Mouse (Mus musculus) midbrain, embryonic 16.5 days (tissue): Measurements from ENCODE around the gene Mcoln3. TPM values are rescaled to one million over a fixed set of nuclear protein-coding genes. Genes with fewer than 3 reads are reported as not detected.

Experiments used
- ATAC-seq: fragments of 200-750 bp; cut with Nextera tagmentation; 2 replicates; pipeline ENCODE4 v1.8.0; 2017; ENCODE audit warnings: moderate TSS enrichment
- H3K27ac ChIP-seq: fragments of 300-500 bp; sonication (generic); 2 replicates; pipeline ENCODE4 v1.5.1; 2014; ENCODE audit warnings: mild to moderate bottlenecking, low read length, mixed read lengths
- H3K27me3 ChIP-seq: fragments of 300-500 bp; sonication (generic); 2 replicates; pipeline ENCODE4 v1.6.1; 2014; ENCODE audit warnings: low read depth, low read length, mixed read lengths; ENCODE audit not compliant: control insufficient read depth, insufficient read depth
- H3K36me3 ChIP-seq: fragments of 300-500 bp; sonication (generic); 2 replicates; pipeline ENCODE4 v1.6.1; 2014; ENCODE audit warnings: mild to moderate bottlenecking, low read length, moderate library complexity, mixed read lengths; ENCODE audit not compliant: control insufficient read depth, insufficient read depth
- H3K4me1 ChIP-seq: fragments of 300-500 bp; sonication (generic); 2 replicates; pipeline ENCODE4 v1.6.1; 2014; ENCODE audit warnings: mild to moderate bottlenecking, low read length, mixed read lengths; ENCODE audit not compliant: control insufficient read depth, insufficient read depth
- H3K4me2 ChIP-seq: fragments of 300-500 bp; sonication (generic); 2 replicates; pipeline ENCODE4 v1.6.1; 2014; ENCODE audit warnings: mild to moderate bottlenecking, low read length, mixed read lengths
- H3K4me3 ChIP-seq: fragments of 300-500 bp; sonication (generic); 2 replicates; pipeline ENCODE4 v1.5.1; 2014; ENCODE audit warnings: low read depth, mild to moderate bottlenecking, low read length, moderate library complexity, mixed read lengths
- H3K9ac ChIP-seq: fragments of 300-500 bp; sonication (generic); 2 replicates; pipeline ENCODE4 v1.6.1; 2014; ENCODE audit warnings: low read depth, low read length, mixed read lengths
- H3K9me3 ChIP-seq: fragments of 300-500 bp; sonication (generic); replicated peaks from 2 replicates; pipeline ENCODE4 v1.6.1; 2014; ENCODE audit warnings: mild to moderate bottlenecking, low read length, mixed read lengths; ENCODE audit not compliant: control insufficient read depth, poor library complexity, severe bottlenecking
- WGBS: fragments of 180-500 bp; shearing (Covaris S2); extraction: QIAGEN DNeasy Blood & Tissue Kit; methylation state at CpG from one replicate; pipeline ENCODE4 v1.1.7; 2014; 5-methylcytosine and 5-hydroxymethylcytosine counted together
- polyA plus RNA-seq: library from polyadenylated mRNA; unstranded; fragments of >200 nt; fragmentation: Nextera tagmentation; extraction: Ambion mirVana; gene quantifications from 2 replicates; pipeline ENCODE4 v1.2.1, GENCODE M21; 2015

Mcoln3 gene
- polyA plus RNA-seq, 1 experiment from 2014 or later, result 0.35 TPM

DNA sequence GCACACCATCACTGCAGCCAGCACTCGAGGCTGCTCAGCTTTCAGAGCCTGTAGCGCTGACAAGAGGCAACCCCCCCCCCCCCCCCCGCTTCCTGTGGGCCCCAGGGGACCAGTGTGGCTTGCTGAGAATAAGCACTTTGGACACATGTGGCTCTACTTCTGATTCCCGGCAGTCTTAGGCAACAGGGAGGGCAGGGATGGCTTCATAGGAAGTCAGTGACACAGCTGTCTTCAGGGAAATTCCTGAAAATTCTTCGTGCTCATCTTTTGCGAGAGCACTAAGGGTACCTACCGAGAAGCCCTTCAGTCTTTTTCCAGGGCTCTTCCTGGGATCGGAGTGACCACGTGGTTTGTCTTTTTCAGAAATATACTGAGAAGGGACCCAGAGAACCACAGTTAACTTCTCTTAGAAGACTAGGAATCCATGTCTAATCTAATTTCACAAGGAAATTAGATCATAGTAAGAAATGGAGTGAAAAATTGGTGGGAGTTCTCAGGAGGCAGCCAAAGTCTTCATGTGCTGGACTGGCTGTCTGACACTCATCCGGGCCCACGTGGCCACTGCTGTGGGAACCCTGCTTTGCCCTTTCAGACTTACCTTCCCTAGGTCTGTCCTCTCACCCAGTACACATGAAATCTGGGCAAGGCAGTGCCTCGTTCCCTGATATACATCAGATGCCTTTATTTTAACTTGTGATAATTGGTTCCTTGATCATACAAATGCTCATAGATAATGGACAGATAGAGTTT, 36.8 kb downstream of the Mcoln3 start:
- no peak for ATAC-seq
- Histone ChIP-seq H3K4me1 (peaks cover 14% of the 10 kb centered on the region), H3K27me3 (peaks cover 18% of the 10 kb centered on the region), H3K27ac (no peak overlapping the region), H3K36me3 (no peaks in the 10 kb centered on the region), H3K9me3 (no peaks in the 10 kb centered on the region), H3K4me3 (no peak overlapping the region), H3K4me2 (peak overlapping the region; percentile 31), H3K9ac (no peak overlapping the region)
- 26% methylated on average over 12 of the region's 12 CpGs for WGBS

DNA sequence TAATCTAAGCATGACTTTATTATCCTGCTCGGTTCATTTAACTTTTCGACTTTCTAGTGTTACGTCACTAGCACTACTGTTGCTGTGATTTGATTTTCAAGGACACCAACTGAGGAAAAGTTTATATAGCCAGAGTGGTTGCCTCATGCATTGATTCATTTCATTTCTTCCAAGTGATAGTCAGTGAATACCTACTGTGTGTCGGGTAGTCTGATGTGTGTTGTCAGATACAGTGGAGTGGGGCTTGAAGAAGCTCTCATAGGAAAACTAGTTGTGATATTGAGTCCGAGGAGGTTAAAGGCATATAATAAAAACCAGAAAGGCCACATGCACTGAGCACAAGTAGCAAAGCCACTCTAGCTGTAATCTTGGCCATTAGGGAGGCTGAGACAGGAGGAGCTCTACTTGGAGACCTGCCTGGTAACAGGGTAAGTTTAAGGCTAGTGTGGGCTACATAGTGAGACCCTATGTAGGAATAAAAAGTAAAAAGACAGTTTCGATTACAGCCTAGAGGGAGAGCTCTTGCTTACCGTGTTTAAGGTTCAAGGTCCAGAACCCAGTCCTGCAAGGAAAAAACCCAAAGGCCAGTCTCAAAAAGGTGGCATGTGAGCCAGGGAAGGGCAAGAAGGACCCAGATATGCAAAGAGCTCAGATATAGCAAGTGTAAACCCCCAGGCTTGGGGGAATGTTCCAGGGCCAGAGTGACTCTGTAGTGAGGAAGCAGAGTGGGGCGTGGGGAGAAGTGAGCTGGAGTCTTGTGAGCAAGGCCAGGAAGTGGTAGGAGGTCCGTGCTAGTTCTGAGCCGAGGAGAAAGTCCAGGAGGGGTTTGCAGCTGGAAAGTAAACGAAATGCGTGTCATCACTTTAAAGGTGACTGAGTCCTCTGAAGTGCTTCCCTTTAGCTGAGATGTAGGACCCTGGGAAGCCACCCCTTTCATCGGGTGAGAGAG, 38.7 kb downstream of the Mcoln3 start:
- Histone ChIP-seq H3K36me3 (no peaks in the 10 kb centered on the region), H3K4me1 (0 out of 2 replicates have a peak, but pooled peaks cover 6% of the 10 kb centered on the region), H3K4me2 (no peak overlapping the region), H3K27ac (no peak overlapping the region), H3K9ac (no peak overlapping the region), H3K9me3 (no peaks in the 10 kb centered on the region), H3K4me3 (no peak overlapping the region), H3K27me3 (peaks cover 12% of the 10 kb centered on the region)
- 82% methylated on average over 13 of the region's 13 CpGs for WGBS
- no peak for ATAC-seq

DNA sequence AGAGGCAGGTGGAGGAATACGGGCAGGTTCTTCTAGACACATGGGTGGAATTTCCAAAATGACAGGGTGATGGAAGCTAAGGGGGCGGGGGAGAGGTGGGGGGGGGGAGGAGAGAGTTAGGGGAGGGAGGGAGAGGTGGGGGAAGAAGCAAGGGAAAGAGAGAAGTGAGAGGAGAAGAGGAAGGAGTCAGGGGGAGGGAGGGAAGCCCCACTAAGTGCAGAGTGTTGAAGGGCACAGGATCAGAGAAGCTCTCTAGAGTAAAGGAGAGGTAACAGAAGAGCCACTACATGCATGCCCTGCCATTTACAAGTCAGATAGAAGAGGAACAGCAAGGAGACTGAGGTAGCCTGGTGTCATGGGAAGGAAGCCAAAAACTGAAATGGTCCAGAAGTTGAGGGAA, 39.6 kb downstream of the Mcoln3 start:
- no peak overlapping the region for H3K27ac ChIP-seq
- ATAC-seq, result no peak
- H3K4me2 ChIP-seq, result no peak overlapping the region
- no peaks in the 10 kb centered on the region for H3K36me3 ChIP-seq
- H3K27me3 ChIP-seq, result peaks cover 3% of the 10 kb centered on the region; the same call in 1 of the 2 replicates
- no peak overlapping the region for H3K4me3 ChIP-seq
- 85% methylated on average over 2 of the region's 2 CpGs for WGBS
- H3K9me3 ChIP-seq, result no peaks in the 10 kb centered on the region
- 0 out of 2 replicates have a peak, but pooled peaks cover 6% of the 10 kb centered on the region for H3K4me1 ChIP-seq
- no peak overlapping the region for H3K9ac ChIP-seq

DNA sequence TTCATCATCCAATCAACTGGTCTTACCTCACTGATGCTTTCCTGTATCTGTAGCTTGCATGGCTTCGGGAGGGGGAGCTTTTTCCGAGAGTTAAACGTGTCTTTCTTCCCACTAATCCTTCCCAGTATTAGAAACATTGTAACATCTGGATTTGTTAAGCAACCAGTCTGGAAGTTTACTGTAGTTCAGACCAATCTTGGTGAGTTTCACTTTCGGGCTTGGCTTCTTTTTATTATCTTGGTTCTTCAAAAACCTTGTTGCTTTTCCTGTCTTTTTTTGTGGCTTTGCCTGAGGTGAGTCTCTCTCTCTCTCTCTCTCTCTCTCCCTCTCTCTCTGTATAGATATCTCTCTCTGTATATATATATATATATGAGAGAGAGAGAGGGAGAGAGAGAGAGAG, 40.8 kb downstream of the Mcoln3 start:
- no peak overlapping the region for H3K9ac ChIP-seq
- H3K4me3 ChIP-seq, result no peak overlapping the region
- no peaks in the 10 kb centered on the region for H3K27me3 ChIP-seq
- H3K9me3 ChIP-seq, result no peaks in the 10 kb centered on the region
- 76% methylated on average over 4 of the region's 4 CpGs for WGBS
- H3K4me1 ChIP-seq, result 0 out of 2 replicates have a peak, but pooled peaks cover 6% of the 10 kb centered on the region
- no peak for ATAC-seq
- H3K27ac ChIP-seq, result no peak overlapping the region
- H3K4me2 ChIP-seq, result no peak overlapping the region
- H3K36me3 ChIP-seq, result no peaks in the 10 kb centered on the region

GRCm38 (mm10) chr3:146159360-146159759, 42.1 kb downstream of the Mcoln3 start:
- H3K4me1 ChIP-seq, result no peaks in the 10 kb centered on the region
- H3K4me2 ChIP-seq, result no peak overlapping the region
- H3K27ac ChIP-seq, result no peak overlapping the region
- ATAC-seq, result no peak
- WGBS, result 89% methylated on average over 2 of the region's 2 CpGs
- H3K27me3 ChIP-seq, result no peaks in the 10 kb centered on the region
- H3K36me3 ChIP-seq, result no peaks in the 10 kb centered on the region
- H3K9ac ChIP-seq, result no peak overlapping the region
- H3K9me3 ChIP-seq, result no peaks in the 10 kb centered on the region
- no peak overlapping the region for H3K4me3 ChIP-seq

GRCm38 (mm10) chr3:146162197-146162596, 44.9 kb downstream of the Mcoln3 start:
- Histone ChIP-seq H3K9ac (no peak overlapping the region), H3K4me1 (no peaks in the 10 kb centered on the region), H3K27me3 (no peaks in the 10 kb centered on the region), H3K27ac (no peak overlapping the region), H3K36me3 (no peaks in the 10 kb centered on the region), H3K9me3 (no peaks in the 10 kb centered on the region), H3K4me2 (no peak overlapping the region), H3K4me3 (no peak overlapping the region)
- no peak for ATAC-seq
- 74% methylated on average over 4 of the region's 4 CpGs for WGBS

- Histone ChIP-seq H3K4me1 (no peaks in the 10 kb centered on the region), H3K27ac (no peak overlapping the region), H3K4me3 (no peak overlapping the region), H3K4me2 (no peak overlapping the region), H3K36me3 (no peaks in the 10 kb centered on the region), H3K27me3 (no peaks in the 10 kb centered on the region), H3K9me3 (0 out of 2 replicates have a peak, but pooled peaks cover 4% of the 10 kb centered on the region), H3K9ac (no peak overlapping the region)
- no peak for ATAC-seq
- 91% methylated on average over 4 of the region's 4 CpGs for WGBS
Observed at GRCm38 (mm10) chr3:146169356-146169755, 52.1 kb downstream of the Mcoln3 start.

DNA sequence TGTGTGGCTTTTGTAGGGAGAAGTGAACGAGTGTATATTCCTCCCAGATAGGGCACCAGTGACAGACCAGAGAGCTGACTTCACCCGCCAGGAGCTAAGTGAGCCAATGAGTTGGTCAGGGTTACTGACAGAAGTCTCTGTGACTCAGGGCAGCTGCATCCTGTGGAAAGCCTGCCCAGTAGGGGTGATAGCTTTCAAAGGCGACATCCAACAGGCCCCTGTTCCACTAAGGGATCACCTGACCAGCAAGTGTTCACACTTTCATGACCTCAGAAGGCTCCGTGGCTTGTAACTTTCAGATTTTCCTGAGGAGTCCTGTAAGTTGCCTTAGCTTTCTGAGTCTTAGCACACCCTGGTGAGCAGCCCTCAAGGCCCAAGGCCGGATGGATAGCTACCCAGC, 55.8 kb downstream of the Mcoln3 start:
- ATAC-seq, result no peak
- H3K27ac ChIP-seq, result no peak overlapping the region

GRCm38 (mm10) chr3:146174215-146174614, 57.0 kb downstream of the Mcoln3 start:
- H3K4me3 ChIP-seq, result no peak overlapping the region
- 0 out of 2 replicates have a peak, but pooled peaks cover 4% of the 10 kb centered on the region for H3K9me3 ChIP-seq
- H3K27ac ChIP-seq, result no peak overlapping the region
- no peak for ATAC-seq
- H3K4me1 ChIP-seq, result no peaks in the 10 kb centered on the region
- no peak overlapping the region for H3K4me2 ChIP-seq
- H3K9ac ChIP-seq, result no peak overlapping the region
- no peaks in the 10 kb centered on the region for H3K36me3 ChIP-seq
- WGBS, result 87% methylated on average over 9 of the region's 9 CpGs
- no peaks in the 10 kb centered on the region for H3K27me3 ChIP-seq

More for the DNA sequence above, 55.8 kb downstream of the Mcoln3 start:
- H3K4me2 ChIP-seq, result no peak overlapping the region
- WGBS, result 80% methylated on average over 5 of the region's 5 CpGs
- H3K4me3 ChIP-seq, result no peak overlapping the region
- H3K4me1 ChIP-seq, result no peaks in the 10 kb centered on the region
- no peak overlapping the region for H3K9ac ChIP-seq
- no peaks in the 10 kb centered on the region for H3K27me3 ChIP-seq
- 0 out of 2 replicates have a peak, but pooled peaks cover 4% of the 10 kb centered on the region for H3K9me3 ChIP-seq
- H3K36me3 ChIP-seq, result no peaks in the 10 kb centered on the region
